Mouse (Mus musculus): ENCODE results near the gene Cib2. TPM values are rescaled to one million over a fixed set of nuclear protein-coding genes. Genes with fewer than 3 reads are reported as not detected.

Gene Cib2
- polyA plus RNA-seq, 1 experiment: 1.3 TPM

DNA sequence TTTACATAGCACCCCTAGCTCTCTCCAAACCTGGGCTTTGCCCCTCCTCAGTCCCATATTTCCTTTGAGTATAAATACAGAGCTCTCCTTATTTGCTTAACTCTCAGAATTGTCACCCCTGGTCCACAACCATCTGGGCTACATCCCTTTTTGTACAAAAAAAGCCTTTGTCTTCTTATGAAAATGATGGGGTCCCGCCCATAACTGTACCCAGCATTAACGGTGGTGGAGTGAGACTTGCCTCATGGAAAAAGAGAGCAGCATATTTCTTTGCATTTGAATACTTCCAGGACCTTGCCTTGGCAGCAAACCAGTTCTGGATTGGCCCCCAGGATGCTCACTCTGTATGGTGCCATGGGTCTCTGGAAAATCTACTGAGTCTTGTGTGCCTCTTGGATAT, 30.1 kb downstream of the Cib2 start:
- no peak for TF ChIP-seq TCF12 (IDR thresholded peaks at IDR 0.05; ENCODE audit: insufficient read depth, poor library complexity, severe bottlenecking)
- TF ChIP-seq POLR2AphosphoS2 (IDR thresholded peaks at IDR 0.05; ENCODE audit: insufficient read length, low read depth): no peak
- TF ChIP-seq TCF3 (IDR thresholded peaks at IDR 0.05; ENCODE audit: insufficient read length, low read depth): no peak
- TF ChIP-seq POLR2A (IDR thresholded peaks at IDR 0.05; ENCODE audit: insufficient read length, low read depth): no peak
- TF ChIP-seq USF1 (IDR thresholded peaks at IDR 0.05; ENCODE audit: low read depth): no peak
- TF ChIP-seq SRF (IDR thresholded peaks at IDR 0.05; ENCODE audit: control insufficient read depth, insufficient read length, low read depth): no peak
- TF ChIP-seq MAX (IDR thresholded peaks at IDR 0.05; ENCODE audit: low read depth): no peak
- no peak for TF ChIP-seq REST (IDR thresholded peaks at IDR 0.05; ENCODE audit: insufficient read depth, insufficient read length)
- TF ChIP-seq CEBPB (IDR thresholded peaks at IDR 0.05; ENCODE audit: insufficient read depth, poor library complexity, severe bottlenecking): no peak
- TF ChIP-seq MYOD1 (IDR thresholded peaks at IDR 0.05; ENCODE audit: control insufficient read depth in 1 of 3, insufficient read length in 2 of 3, low read depth in 2 of 3): no peak
- no peak for TF ChIP-seq E2F4 (IDR thresholded peaks at IDR 0.05; ENCODE audit: insufficient read depth)
- no peak for TF ChIP-seq MYOG (IDR thresholded peaks at IDR 0.05; ENCODE audit: control insufficient read depth in 1 of 3, insufficient read depth in 1 of 3, insufficient read length in 2 of 3, low read depth in 2 of 3)
- H3K27me3 ChIP-seq (ENCODE audit: control insufficient read depth, insufficient read depth, insufficient read length): peaks cover 18% of the 10 kb centered on the region
- no peak overlapping the region for H3K4me2 ChIP-seq (ENCODE audit: low read depth)
- no peak overlapping the region for H3ac ChIP-seq (ENCODE audit: control insufficient read depth, insufficient read length)
- no peak overlapping the region for H3K4me3 ChIP-seq
- H3K79me2 ChIP-seq (ENCODE audit: control insufficient read depth, insufficient read depth): no peaks in the 10 kb centered on the region
- no peaks in the 10 kb centered on the region for H3K36me3 ChIP-seq (ENCODE audit: control insufficient read depth, insufficient read depth)

DNA sequence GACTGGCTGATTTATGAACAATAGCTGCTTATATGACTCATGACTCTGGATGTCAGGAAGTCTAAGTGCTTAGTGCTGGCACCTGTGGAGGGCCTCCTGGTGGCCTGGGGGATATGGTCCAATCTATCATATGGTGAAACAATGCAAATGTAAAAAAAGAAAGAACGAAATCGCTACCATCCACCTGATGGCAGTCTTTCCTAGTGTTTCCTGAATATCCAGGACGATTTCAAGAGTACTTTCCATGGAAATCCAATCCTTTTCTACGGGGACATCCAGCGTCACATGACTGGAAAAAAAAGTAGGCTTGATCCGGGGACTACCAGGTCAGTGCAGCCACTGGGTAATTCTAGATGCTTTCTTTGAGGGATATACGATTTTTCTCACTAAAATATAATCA, 32.3 kb downstream of the Cib2 start:
- H3K79me2 ChIP-seq (ENCODE audit: control insufficient read depth, insufficient read depth): no peaks in the 10 kb centered on the region
- H3K4me3 ChIP-seq: no peak overlapping the region
- H3K36me3 ChIP-seq (ENCODE audit: control insufficient read depth, insufficient read depth): no peaks in the 10 kb centered on the region
- H3K27me3 ChIP-seq (ENCODE audit: control insufficient read depth, insufficient read depth, insufficient read length): peaks cover 12% of the 10 kb centered on the region
- H3K4me2 ChIP-seq (ENCODE audit: low read depth): no peak overlapping the region
- H3ac ChIP-seq (ENCODE audit: control insufficient read depth, insufficient read length): no peak overlapping the region
- no peak for TF ChIP-seq POLR2A (IDR thresholded peaks at IDR 0.05; ENCODE audit: insufficient read length, low read depth)
- no peak for TF ChIP-seq REST (IDR thresholded peaks at IDR 0.05; ENCODE audit: insufficient read depth, insufficient read length)
- TF ChIP-seq MYOD1 (IDR thresholded peaks at IDR 0.05; ENCODE audit: control insufficient read depth in 1 of 3, insufficient read length in 2 of 3, low read depth in 2 of 3): no peak
- TF ChIP-seq TCF3 (IDR thresholded peaks at IDR 0.05; ENCODE audit: insufficient read length, low read depth): no peak
- TF ChIP-seq E2F4 (IDR thresholded peaks at IDR 0.05; ENCODE audit: insufficient read depth): no peak

DNA sequence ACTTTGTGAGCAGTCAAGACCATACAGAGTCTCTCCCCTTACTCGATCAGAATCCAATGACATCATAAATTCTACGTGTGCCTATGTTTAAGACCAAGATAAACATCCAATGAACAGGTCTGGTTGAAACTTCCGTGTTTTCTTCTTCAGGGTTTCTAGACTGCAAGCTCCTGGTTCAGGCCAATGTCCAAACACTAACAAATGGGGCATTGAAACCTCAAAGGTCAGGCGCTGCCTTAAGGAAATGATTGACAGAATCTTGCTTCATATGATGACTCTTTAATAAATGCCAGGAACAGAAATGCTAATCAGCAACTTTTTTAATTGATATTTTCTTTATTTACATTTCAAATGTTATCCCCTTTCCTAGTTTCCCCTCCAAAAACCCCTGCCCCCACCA, 39.7 kb downstream of the Cib2 start:
- TF ChIP-seq E2F4 (IDR thresholded peaks at IDR 0.05; ENCODE audit: insufficient read depth) (no peak), MYOD1 (IDR thresholded peaks at IDR 0.05; ENCODE audit: control insufficient read depth in 1 of 3, insufficient read length in 2 of 3, low read depth in 2 of 3) (no peak), MYOG (IDR thresholded peaks at IDR 0.05; ENCODE audit: control insufficient read depth in 1 of 3, insufficient read depth in 1 of 3, insufficient read length in 2 of 3, low read depth in 2 of 3) (no peak), REST (IDR thresholded peaks at IDR 0.05; ENCODE audit: insufficient read depth, insufficient read length) (no peak), USF1 (IDR thresholded peaks at IDR 0.05; ENCODE audit: low read depth) (no peak), POLR2A (IDR thresholded peaks at IDR 0.05; ENCODE audit: insufficient read length, low read depth) (no peak), MAX (IDR thresholded peaks at IDR 0.05; ENCODE audit: low read depth) (no peak), POLR2AphosphoS2 (IDR thresholded peaks at IDR 0.05; ENCODE audit: insufficient read length, low read depth) (no peak), CEBPB (IDR thresholded peaks at IDR 0.05; ENCODE audit: insufficient read depth, poor library complexity, severe bottlenecking) (no peak), TCF3 (IDR thresholded peaks at IDR 0.05; ENCODE audit: insufficient read length, low read depth) (no peak), TCF12 (IDR thresholded peaks at IDR 0.05; ENCODE audit: insufficient read depth, poor library complexity, severe bottlenecking) (no peak), SRF (IDR thresholded peaks at IDR 0.05; ENCODE audit: control insufficient read depth, insufficient read length, low read depth) (no peak)
- no peak overlapping the region for H3K4me2 ChIP-seq (ENCODE audit: low read depth)
- H3ac ChIP-seq (ENCODE audit: control insufficient read depth, insufficient read length): no peak overlapping the region
- H3K4me3 ChIP-seq: no peak overlapping the region
- H3K36me3 ChIP-seq (ENCODE audit: control insufficient read depth, insufficient read depth): no peaks in the 10 kb centered on the region
- no peaks in the 10 kb centered on the region for H3K79me2 ChIP-seq (ENCODE audit: control insufficient read depth, insufficient read depth)
- H3K27me3 ChIP-seq (ENCODE audit: control insufficient read depth, insufficient read depth, insufficient read length): peaks cover 4% of the 10 kb centered on the region

- no peak overlapping the region for H3ac ChIP-seq (ENCODE audit: control insufficient read depth, insufficient read length)
- H3K4me2 ChIP-seq (ENCODE audit: low read depth): no peak overlapping the region
- TF ChIP-seq USF1 (IDR thresholded peaks at IDR 0.05; ENCODE audit: low read depth) (no peak), TCF12 (IDR thresholded peaks at IDR 0.05; ENCODE audit: insufficient read depth, poor library complexity, severe bottlenecking) (no peak), TCF3 (IDR thresholded peaks at IDR 0.05; ENCODE audit: insufficient read length, low read depth) (no peak), MYOD1 (IDR thresholded peaks at IDR 0.05; ENCODE audit: control insufficient read depth in 1 of 3, insufficient read length in 2 of 3, low read depth in 2 of 3) (no peak), MYOG (IDR thresholded peaks at IDR 0.05; ENCODE audit: control insufficient read depth in 1 of 3, insufficient read depth in 1 of 3, insufficient read length in 2 of 3, low read depth in 2 of 3) (no peak), REST (IDR thresholded peaks at IDR 0.05; ENCODE audit: insufficient read depth, insufficient read length) (no peak), SRF (IDR thresholded peaks at IDR 0.05; ENCODE audit: control insufficient read depth, insufficient read length, low read depth) (no peak), POLR2A (IDR thresholded peaks at IDR 0.05; ENCODE audit: insufficient read length, low read depth) (no peak), E2F4 (IDR thresholded peaks at IDR 0.05; ENCODE audit: insufficient read depth) (no peak), MAX (IDR thresholded peaks at IDR 0.05; ENCODE audit: low read depth) (no peak), CEBPB (IDR thresholded peaks at IDR 0.05; ENCODE audit: insufficient read depth, poor library complexity, severe bottlenecking) (no peak), POLR2AphosphoS2 (IDR thresholded peaks at IDR 0.05; ENCODE audit: insufficient read length, low read depth) (no peak)
- no peak overlapping the region for H3K4me3 ChIP-seq
- peaks cover 4% of the 10 kb centered on the region for H3K27me3 ChIP-seq (ENCODE audit: control insufficient read depth, insufficient read depth, insufficient read length)
- H3K79me2 ChIP-seq (ENCODE audit: control insufficient read depth, insufficient read depth): no peaks in the 10 kb centered on the region
- no peaks in the 10 kb centered on the region for H3K36me3 ChIP-seq (ENCODE audit: control insufficient read depth, insufficient read depth)
Observed at GRCm38 (mm10) chr9:54518921-54519320, 41.1 kb downstream of the Cib2 start.

GRCm38 (mm10) chr9:54515991-54516390, 44.0 kb downstream of the Cib2 start:
- Histone ChIP-seq H3K4me3 (no peak overlapping the region), H3K4me2 (ENCODE audit: low read depth) (no peak overlapping the region), H3K79me2 (ENCODE audit: control insufficient read depth, insufficient read depth) (no peaks in the 10 kb centered on the region), H3ac (ENCODE audit: control insufficient read depth, insufficient read length) (no peak overlapping the region), H3K27me3 (ENCODE audit: control insufficient read depth, insufficient read depth, insufficient read length) (peaks cover 4% of the 10 kb centered on the region), H3K36me3 (ENCODE audit: control insufficient read depth, insufficient read depth) (no peaks in the 10 kb centered on the region)
- TF ChIP-seq POLR2AphosphoS2 (IDR thresholded peaks at IDR 0.05; ENCODE audit: insufficient read length, low read depth) (no peak), MYOD1 (IDR thresholded peaks at IDR 0.05; ENCODE audit: control insufficient read depth in 1 of 3, insufficient read length in 2 of 3, low read depth in 2 of 3) (no peak), MYOG (IDR thresholded peaks at IDR 0.05; ENCODE audit: control insufficient read depth in 1 of 3, insufficient read depth in 1 of 3, insufficient read length in 2 of 3, low read depth in 2 of 3) (no peak)

All from myocyte (in vitro differentiated cells).